Mouse (Mus musculus): ENCODE data around the gene Ybey.

- TF ChIP-seq CTCF (IDR thresholded peaks at IDR 0.05; ENCODE audit: low read depth, low read length) (no peak), GATA2 (IDR thresholded peaks at IDR 0.05; ENCODE audit: borderline replicate concordance, low read depth, low read length) (no peak), TAL1 (conservative IDR thresholded peaks at IDR 0.05; ENCODE audit: low read depth, low read length) (no peak), GATA1 (IDR thresholded peaks at IDR 0.05; ENCODE audit: borderline replicate concordance, low read length) (no peak)
Measured at GRCm38 (mm10) chr10:76481480-76481879, 12.6 kb upstream of the Ybey start.

All from G1E (cell line).